Mouse (Mus musculus) left cerebral cortex, adult 8-10 months (tissue): ENCODE measurements around the gene Nfe2l1. TPM values are rescaled to one million over a fixed set of nuclear protein-coding genes. Genes with fewer than 3 reads are reported as not detected.
"Not testable (repeated sequence)": the region's sequence is repeated elsewhere in the genome, so short reads cannot be mapped to it uniquely, and the experiment has no call there.

Source experiments
- DNase-seq, 2 experiments: peaks; one replicate each; pipeline ENCODE4 v3.0.0; 2022; ENCODE audit warnings: low spot score in 2 of 2
- total RNA-seq, 4 experiments: library from RNA; stranded (reverse); gene quantifications; 2 replicates each; pipeline ENCODE4 v1.2.4; 2022

Nfe2l1 gene
- total RNA-seq = 100 to 1,000 TPM; 301 to 348 (median 321) TPM

DNA sequence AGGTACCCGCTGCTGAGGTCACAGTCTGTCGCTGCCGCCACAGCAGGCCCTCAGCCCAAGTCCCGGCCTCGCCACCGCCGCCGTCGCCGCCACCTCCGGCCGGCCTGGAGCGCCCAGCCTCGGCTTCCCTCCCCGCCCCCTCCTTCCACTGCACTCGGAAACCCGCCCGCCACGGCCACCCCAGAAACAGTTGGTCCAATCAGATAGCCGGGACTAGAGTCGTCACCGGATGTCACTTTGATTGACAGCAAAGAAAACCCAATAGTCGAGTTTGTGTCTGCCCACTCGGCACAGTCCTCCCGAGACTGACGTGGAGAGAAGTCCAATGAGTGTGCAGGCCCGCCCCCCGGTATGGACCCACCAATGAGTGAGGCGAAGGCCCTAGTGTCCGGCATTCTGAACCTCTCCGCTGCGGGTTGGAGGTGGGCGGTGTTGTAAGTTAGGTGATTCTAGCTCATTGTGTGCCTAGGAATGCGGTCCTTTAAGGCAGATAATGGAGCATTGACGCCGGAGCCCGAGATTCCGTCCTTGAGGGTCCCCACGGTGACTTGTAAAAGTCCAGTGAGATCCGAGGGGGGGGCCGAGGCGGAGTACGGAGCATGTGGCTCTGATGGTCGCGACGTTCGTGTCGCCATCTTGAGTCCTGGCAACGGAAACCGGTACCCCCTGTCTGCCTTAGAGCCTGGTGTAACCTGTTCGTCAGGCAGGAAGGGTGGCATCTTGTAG is at the start of gene Nfe2l1:
Nfe2l1 (minus strand) TSS at position 156 of the 726 bp plus-strand sequence.
- DNase-seq = peak; percentile 95 to 100

DNA sequence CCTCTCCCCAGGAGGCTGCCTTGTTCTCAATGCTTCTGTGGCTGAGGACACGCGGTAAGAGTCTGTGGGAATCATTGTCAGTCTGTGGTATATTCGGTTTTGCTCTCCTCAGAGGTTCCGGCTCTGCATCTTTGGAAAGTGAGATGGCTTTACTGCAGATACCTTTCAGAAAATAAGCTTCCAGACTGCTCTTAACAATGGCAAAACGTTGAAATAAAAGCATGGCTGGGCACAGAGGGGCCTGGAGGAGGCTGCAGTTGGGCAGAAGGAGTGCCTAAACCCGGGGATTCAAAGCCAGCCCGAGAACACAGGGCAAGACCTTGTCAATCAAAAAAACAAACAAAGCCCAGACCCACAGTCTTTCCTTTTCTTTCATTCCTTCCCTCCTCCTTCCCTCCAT is 49.6 kb upstream of the Nfe2l1 start:
- no peak for DNase-seq

DNA sequence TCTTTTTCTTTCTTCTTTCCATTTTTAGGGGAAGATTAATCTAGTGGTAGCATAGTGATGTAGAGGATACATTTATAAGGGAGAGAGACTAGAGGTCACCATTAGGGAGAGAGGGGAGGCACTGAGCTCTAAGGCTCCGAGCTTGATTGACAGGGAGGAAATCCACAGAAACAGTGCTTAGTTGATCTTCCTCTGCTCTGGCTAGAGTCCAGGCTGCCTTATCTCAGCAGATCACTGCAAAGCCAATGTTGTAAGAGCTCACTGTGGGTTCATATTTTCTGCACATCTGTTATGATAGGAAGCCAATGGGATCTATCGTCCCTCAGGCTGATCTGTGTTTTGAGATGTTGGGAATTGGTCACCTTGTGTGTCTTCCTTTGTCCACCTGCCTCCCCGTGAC is 48.9 kb upstream of the Nfe2l1 start:
- no peak for DNase-seq

DNA sequence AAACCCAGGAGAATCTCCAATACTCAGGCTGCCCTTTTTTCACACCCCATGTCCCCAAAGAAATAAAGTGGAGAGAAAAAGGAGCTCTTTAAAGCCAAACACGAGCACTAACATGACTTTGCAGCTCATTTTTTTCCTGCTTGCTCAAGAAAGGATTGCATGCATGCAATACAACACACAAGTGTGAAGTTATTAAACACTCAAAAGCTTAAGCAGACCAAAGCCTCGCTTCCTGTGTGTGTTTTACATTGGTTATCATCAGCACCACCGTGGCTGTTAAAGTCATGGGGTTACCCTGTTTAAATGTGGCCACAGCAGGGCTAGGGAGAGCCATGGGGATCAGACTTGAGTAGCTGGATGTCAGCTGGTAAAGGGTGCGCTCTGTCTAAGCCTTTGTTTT is 47.3 kb upstream of the Nfe2l1 start:
- DNase-seq = no peak

DNA sequence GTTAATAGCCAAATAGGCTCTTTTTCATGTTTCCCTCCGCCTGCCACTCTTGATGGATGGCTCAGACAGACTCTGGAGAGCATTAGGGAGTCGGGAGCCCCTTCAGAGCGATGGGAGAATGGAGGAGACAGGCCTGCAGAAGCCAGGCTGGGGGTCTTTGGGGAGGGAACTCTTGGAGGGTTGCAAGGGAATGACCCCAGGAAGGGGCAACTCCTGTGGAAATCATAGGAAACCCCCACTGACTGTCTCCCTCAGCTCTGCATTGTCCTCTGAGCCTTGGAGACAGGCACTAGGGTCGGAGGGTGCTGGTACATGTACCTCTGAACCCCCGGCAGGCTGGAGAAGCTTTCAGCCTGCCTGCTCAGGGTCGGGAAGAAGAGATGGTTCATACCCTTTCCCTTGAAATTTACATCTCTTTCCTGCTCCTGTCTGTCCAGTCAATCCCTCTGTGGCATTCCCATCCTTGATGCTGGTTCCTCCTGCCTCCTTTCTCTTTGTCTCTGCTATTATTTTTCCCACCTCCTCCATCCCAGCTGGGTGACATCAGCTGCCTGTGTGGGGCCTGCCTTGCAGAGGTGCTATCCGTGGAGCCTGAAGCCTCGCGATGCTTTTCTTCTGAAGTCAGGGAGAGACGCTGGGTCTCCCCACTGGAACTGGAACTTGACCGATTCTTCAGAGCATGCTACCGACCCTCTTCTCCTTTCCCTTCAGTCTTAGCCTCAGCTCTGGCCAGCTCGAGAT is 46.7 kb upstream of the Nfe2l1 start:
- no peak for DNase-seq

DNA sequence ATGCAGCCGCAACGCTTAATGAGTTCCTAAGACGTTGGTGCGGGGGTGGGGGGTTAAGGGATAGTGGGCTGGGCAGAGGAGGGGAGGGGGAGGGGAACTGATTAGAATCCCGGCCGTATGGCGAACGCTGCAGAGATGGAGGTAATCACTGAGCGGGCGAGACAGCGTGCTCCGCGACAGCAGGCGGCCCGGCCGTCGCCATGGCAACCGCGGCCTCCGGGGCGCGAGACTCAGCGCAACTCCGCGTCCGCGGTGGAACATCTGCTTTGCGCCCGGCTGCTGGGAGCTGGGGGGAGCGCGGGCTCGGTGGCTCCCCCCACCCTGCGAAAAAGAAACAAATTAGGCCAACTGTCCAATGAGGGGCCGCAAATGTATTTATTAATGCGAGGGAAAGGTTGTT is 46.0 kb upstream of the Nfe2l1 start:
- peak; percentile 78 to 83 for DNase-seq

DNA sequence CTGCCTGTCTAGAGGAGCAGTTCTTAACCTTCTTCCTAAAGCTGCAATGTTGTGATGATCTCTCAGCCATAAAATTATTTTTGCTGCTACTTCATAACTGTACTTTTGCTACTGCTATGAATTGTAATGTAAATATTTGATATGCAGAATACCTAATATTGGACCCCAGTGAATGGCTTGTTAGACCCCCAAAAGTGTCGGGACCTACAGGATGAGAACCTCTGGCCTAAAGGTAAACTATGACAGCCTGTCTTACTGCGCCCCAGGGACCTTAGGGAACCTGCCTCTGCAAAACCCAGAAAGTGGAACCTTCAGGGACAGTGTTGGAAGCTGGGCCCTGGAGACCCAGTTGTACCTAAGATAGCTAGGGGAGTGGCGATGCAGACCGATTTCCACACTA is 45.5 kb upstream of the Nfe2l1 start:
- DNase-seq = no peak

DNA sequence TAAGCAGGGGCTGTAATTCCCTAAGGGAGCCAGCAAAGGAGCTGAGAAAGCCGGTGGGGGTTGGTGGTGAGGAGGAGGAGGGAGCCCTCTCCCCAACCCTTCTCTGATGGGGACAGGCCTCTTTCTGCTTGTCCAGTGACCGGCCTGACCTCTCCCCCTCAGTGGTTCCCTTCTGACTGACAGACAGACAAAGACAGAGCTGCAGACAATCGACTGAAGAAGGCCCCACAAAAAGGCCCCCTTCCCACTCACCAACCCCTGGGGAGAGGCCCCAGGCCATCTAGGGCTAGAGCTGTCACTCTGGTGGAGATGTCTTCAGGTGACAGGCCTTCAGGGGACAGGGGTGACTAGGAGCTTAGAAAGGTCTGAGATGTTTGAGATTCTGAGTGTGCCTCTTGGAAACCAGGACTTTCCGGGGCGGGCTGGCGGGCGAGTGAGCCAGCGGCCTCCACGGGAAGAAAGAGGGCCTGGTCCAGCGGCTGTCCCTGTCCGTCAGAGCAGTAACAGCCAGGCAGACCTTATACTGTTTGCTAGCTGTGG is 43.9 kb upstream of the Nfe2l1 start:
- no peak for DNase-seq

DNA sequence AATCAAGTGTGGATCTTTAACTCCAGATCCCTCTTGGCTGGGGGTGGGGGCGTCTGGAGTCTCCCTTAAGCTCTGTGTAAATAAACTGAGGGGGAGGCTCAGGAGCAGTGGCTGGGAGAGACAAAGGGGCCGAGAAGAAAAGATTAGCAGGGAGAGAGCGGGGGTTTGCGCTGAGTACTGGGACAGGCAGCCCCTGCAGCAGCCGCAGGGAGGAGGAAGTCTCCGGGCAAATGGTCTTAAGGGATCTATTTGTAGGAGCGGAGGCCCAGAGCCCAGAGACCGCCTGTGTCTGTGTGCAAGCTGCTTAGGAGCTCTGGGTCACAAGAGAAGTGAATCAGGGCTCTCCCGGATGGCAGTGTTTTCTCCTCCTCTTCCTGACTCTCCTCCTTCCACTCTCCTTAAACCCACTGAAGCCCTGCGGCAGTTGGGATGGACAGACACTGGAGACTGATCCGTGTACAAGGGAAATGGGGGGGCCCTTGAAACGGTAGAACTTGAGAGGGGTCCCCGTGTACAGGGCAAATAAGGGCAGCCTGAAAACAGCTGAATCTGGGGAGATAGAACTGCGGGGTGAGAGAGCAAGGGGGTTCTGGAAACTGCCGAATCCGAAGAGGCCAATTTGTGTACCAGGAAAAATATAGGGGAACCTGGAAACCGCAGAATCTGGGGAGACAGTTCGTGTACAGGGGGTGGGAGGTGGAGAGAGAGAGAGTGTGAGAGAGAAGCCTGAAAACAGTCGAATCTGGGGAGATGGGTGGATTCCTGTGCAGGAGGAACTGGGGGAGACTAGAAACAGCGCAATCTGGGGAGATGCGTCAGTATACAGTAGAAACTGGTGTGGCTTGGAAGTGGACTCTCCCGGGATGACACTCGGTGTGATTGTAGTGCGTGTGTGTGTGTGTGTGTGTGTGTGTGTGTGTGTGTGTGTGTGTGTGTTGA is 42.9 kb upstream of the Nfe2l1 start:
- no peak for DNase-seq

DNA sequence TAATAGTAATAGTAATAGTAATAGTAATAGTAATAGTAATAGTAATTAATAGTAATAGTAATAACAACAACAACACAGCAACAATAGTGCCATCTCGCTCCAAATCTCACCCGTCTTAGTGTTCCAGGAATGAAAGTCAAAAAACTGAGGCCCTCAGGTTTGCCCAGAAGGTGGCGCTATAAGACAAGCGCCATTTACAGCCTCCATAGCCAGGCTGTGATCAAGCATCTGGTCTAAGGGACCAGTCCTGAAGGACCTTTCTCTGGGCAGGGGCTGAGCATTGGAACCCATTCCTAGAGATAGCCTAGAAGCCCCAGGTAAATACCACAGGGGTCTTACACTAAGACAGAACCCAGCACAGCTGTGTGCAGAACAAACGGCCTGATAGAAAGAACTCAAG is 37.4 kb upstream of the Nfe2l1 start:
- peak; percentile 45 to 58 for DNase-seq

DNA sequence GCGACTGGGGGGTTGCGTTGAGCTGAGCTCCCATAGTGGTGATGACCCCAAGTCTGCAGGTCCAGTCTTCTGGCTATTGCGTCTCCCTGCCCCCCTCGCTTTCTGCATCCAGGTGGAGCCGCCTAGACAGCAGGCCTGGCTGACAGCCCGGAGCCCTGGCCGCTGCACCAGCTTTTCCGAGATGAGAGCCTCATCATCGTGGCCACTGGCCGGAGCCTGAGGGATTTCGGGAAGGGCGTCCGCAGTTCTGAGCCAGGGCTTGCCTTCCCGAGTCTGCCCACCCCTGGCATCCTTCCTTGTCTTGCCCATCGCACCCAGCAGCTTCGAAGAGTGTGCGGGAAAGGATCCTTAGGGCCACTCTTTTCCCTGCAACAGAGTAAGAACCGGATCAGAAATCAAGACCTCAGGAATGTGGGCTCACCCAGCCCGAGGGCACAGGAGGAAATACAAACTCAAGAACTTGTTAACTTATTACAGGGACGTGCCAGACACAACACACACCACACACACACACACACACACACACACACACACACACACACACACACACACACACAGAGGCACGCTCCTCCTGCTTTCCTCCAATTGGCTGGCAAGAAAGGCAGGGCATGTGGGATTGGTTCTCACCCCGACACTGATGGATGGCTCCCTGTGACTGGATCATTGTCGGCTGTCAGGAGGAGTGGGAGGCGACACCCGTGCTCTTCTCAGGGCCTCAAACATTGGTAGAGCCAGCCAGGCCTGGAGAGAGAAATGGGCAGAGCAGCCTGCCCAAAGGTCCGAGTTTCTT is 33.6 kb upstream of the Nfe2l1 start:
- no peak for DNase-seq

DNA sequence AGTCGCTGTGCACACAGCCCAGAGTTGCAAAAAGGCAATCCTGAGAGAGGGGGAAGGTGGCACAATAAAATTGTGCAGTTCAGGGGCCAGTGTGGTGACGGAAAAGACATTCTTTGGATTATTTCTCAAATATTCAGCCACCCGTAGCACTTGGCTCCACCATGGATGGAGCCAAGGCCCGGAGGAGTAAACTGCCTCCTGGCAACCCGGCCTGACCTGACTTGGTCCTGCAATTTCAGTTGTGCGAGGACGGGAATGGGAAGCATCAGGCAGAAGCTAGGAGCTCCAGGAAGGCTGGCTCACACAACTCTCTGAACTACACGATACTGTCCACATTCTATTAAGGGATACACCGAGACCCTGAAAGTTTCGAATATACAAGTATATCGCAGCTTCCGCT is 32.8 kb upstream of the Nfe2l1 start:
- DNase-seq = no peak

DNA sequence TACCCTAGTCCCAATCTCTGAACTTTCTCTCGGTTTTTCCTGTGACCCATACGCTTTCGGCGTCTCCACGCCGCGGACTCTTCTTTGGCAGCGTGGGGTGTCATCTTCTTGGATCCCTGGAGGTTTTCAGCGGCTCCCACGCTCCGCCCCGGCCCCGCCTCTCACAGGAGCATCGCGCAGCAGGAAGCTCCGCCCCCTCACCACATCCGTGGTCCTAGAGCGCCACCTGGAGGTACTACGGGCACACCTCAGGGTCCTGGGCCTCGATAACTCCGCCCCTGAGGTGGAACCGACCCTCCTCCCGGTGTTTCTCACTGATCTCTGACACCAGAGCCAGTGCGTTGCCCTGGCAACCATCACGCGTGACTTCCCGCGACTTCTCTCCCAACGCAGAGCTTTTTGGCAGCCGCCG is 32.1 kb upstream of the Nfe2l1 start:
- DNase-seq = peak; percentile 85 to 89

DNA sequence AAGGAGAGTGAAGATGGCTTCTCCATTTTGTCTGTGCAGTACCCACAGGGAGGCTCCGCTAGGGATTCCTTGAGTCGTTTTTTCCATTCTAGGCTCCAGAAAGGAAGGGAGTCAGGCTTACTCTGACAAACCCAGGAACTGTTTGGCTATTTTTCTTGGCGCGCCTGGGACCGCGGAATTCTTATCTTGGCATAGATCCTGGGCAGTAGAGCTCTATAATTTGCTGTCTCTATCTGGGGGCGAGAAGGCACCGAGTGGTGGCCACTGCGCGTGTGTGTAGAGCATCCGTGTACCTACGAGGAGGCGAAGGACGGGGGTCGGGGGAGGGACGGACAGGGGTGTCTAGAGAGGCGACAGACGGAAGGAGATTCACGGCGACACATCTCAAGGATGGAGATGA is 31.7 kb upstream of the Nfe2l1 start:
- DNase-seq = no peak

DNA sequence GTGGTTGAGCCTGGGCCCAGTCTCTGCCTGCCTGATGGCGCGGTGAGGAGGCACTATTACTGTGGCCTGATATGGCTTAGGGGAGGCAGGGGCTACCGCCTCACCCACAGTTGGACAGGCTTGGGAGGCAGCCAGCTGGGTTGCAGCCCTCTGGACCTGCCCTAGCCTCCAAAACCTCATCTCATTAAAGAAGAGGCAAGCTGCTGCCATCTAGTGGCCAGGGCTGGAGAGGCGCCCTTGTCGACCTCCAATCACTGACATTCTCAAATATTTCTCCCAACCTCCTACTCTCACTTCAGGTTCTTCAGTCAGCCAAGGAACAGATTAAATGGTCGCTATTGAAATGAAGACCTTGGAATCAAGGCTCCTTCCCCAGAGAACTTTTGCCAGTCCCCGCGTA is 30.8 kb upstream of the Nfe2l1 start:
- DNase-seq = peak; percentile 48 to 70

DNA sequence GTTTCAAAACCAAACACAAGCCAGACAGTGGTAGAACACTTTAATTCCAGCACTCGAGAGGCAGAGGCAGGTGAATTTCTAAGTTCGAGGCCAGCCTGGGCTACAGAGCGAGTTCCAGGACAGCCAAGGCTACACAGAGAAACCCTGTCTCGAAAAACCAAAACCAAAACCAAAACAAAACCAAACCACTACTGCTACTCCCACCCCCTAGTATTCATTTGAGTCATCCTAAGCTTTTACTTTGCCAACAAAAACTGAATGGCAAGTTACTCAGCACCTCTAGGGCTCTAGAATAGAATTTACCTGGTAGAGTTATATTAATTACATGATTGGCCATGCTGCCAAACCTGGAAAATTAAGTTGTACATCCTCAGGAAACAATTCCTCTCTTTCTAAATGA is 29.9 kb upstream of the Nfe2l1 start:
- DNase-seq = no peak

DNA sequence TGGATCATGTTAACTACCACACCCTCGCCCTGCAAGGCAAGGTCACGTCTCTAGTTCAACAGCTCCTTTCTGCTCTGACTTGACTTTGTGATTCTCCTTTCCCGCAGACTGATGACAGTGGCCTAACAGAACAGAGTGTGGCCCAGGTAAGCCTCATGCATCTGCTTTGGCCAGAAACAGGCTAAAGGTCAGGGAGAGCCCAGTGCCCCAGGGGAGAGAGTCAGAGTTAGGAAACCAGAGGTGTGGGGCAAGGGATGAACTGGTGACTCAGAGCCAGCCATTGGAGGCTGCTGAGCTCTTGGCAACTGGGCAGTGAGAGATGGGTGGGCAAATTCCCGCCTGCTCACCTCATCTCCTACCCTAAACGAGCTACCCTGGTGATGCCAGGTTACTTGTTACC is 27.7 kb upstream of the Nfe2l1 start:
- DNase-seq = no peak

DNA sequence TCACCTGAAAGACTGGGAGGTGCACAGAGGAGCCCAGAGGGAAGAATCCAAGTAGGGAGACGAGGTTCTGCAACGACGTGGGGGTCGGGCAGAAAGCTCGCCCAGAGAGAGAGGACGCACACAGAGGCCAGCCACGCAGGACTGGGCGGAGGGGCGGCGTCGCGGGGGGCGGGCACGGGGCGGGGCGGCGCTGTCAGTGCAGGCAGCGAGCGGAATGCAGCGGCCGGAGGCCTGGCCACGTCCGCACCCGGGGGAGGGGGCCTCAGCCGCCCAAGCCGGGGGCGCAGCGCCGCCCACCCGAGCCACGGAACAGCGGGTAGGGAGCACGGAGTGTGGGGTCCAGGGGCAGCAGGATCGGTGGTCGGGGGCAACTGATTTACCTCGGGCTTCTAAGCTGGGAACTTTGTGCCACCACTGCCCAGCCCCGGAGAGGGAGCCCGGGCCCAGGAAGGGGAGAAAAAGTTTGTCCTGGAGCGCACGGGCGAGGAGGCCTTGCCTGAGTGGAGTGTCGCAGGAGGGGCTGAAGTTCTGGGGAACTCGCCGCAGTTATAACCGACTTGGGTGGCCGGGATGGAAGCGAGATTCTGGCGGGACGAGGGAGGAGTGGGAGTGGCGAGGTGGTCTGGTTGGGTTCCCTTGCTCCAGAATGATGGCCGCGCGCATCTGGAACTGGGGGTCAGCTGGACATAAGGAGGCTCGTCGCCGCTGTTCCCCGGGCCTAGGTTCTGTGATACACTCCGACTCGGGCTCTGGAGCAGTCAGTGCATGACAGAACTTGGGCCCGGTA is 20.1 kb upstream of the Nfe2l1 start, which contains the start of gene Copz2:
Copz2 (plus strand) TSS at position 190 of the 787 bp plus-strand sequence.
- DNase-seq = no peak

DNA sequence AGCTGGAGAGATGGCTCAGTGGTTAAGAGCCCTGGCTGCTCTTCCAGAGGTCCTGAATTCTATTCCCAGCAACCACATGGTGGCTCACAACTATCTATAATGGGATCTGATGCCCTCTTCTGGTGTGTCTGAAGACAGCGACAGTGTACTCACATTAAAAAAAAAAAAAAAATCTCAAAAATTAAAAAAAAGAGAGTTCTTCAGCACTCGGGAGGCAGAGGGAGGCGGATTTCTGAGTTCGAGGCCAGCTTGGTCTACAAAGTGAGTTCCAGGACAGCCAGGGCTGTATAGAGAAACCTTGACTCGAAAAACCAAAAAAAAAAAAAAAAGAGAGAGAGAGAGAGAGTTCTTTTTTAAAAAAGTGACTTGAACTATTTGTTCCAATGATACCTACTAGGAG is 19.4 kb upstream of the Nfe2l1 start:
- not testable (repeated sequence) for DNase-seq

DNA sequence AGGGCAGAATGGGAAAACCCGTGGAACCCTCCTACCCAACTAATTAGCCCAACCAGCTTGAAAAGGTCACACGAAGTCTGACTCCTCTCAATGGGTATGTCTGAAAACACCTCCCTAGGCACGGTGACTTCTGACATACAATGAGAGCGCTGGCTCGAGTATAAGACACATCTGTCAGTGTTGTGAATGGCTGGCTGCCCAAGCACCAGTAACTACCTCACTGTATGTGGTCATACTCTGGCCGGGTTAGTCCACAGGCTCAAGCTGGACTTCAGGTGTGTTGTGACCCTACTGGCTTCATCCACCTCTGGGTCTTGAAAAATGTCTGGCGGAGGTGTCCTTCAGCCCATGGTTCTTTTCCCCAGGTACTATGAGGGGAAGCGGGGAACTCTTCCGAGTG is 18.9 kb upstream of the Nfe2l1 start:
- DNase-seq = no peak
